Mouse (Mus musculus): ENCODE results near the gene Lingo2.
"Not testable (repeated sequence)": the region's sequence is repeated elsewhere in the genome, so short reads cannot be mapped to it uniquely, and the experiment has no call there.

The Lingo2 gene

DNA sequence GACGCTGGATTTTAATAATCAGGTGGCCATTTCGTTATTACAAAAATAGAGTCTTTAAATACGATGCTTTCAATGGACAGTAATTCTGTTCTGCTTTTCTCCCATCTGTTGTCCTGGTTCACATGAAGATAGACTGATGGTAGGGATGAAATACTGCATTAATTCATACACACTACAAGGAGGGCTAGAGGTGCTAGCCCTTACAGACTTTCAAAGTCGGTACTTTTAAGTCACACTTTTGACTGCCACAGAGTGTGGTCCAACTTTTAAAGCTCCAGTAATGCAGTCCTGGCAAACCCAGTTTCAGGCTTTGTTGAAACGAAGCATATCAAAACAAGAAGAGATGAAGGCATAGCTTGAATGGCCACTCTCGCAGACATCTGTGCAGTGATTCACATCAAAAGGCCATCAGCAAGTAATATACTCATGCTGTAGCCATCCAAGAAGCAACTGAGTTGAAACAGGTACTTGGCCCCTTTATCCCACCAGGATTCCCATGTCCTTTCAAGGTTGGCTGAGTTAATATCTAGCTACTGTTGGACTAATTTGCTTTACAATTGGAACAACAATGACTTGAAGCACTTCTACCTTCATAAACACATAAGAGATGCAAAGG lies 872.5 kb downstream of the Lingo2 start:
- no peak for DNase-seq

DNA sequence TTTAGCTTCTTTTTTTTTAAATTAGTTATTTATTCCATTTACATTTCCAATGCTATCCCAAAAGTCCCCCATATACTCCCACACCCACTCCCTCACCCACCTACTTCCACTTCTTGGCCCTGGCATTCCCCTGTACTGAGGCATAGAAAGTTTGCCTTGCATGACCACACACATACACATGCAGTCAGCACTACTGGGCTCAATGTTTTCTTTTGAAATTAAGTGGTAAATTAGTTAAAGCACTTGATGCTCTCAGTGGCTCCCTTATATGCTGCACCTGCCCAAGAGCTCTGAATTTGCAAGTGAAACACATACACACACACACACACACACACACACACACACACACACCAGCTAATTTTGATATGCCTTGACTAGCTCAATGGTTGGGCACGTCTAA lies 886.8 kb downstream of the Lingo2 start:
- DNase-seq, result not testable (repeated sequence)

DNA sequence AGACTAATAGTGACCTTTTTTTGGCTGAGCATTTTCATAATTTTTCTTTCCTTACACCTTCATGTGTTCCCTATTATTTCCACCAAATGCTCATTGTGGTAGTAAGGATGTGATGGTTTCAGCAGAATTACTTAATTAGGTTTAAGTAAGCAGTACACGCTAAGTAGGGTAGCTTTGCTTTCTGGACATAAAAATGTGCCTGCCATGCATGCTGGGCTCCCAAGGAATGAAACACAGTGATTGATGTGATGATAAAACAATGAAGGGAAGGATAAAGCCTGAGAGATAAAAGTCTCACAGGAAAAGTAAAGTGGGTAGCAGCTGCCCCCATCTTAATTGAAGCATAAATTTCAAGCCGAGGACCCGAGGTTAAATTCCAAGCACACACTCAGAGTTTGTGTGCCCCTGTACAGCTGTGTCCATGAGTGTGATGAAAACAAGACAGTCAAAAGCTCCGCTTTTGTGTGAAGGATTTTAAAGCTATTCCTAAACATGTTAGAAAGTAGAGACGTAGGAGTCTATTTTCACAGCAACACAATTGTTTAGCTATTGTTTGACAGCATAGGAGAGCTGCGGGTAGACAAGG lies 898.7 kb downstream of the Lingo2 start:
- DNase-seq, result no peak

DNA sequence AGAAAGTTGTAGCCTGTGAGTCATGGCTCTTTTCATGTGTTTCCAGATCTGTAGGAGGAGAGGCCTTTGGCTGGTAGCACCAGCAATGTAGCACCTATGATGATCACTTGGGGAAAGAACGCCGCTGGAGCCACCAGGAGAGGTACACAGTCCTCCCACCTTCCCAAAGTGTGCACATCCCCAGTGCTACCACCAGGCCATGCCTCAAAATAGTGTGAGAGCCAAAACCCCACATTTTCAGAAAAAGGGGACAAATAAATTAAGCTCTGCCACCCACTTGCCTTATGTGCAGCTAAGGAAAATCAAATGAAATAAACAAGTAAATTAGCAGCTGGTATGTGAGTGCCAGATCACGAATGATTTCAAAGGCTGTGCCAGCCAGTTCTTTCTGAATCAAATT lies 911.2 kb downstream of the Lingo2 start:
- no peak for DNase-seq

DNA sequence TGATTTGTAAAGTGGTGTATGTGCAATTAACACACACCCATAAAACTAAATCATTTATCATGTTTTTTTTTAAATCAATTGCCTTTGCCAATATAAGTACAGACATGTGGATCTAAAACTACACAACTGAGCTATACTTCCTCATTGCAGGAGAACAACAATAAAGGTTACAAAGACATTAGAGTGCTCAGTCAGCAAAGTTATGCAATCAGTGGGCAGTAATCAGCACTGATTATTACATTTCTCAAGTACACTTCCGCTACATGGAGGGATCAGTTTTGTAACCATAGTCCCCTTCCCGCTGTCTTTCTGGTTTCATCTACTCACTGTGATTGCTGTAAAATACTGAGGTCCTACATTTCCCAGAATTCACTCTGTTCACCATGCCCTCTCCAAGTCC lies 912.8 kb downstream of the Lingo2 start:
- DNase-seq, result no peak

DNA sequence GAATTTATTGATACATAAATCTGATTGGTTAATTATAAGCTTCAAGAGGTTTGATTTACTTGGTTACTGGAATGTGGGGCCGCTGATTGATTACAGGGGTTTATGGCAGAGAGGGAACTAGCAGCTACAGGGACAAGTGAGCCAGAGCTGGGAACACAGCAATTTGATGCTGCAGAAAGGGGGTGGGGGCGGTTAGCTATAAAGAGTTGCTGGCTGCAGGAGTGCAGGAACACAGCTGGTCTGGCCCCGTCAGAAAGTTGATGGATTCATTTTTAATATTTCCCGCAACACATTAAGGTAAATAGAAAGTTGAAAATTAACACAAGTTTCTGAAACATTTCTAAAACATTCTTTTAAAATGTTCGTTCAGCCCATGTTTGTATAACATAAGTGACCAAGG lies 919.5 kb downstream of the Lingo2 start:
- no peak for DNase-seq

DNA sequence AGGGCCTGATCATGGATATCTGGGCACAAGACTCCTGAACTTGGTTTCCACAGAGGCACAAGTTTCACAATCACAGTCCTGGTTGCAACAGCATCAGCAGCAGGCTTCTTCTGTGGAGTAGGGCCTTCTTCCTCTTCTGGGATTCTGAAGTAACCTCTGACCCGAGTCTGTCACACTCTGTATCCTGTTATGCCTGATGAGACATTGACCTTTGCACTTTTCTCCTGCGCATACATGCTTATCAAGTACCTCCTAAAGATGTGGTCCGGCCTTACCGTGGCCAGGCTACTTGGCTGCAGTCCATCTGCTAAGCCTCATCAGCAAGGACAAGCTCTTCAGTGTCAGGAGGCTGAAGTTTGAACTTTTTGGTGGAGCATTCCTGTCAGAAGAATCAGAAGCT lies 937.4 kb downstream of the Lingo2 start:
- no peak for DNase-seq

DNA sequence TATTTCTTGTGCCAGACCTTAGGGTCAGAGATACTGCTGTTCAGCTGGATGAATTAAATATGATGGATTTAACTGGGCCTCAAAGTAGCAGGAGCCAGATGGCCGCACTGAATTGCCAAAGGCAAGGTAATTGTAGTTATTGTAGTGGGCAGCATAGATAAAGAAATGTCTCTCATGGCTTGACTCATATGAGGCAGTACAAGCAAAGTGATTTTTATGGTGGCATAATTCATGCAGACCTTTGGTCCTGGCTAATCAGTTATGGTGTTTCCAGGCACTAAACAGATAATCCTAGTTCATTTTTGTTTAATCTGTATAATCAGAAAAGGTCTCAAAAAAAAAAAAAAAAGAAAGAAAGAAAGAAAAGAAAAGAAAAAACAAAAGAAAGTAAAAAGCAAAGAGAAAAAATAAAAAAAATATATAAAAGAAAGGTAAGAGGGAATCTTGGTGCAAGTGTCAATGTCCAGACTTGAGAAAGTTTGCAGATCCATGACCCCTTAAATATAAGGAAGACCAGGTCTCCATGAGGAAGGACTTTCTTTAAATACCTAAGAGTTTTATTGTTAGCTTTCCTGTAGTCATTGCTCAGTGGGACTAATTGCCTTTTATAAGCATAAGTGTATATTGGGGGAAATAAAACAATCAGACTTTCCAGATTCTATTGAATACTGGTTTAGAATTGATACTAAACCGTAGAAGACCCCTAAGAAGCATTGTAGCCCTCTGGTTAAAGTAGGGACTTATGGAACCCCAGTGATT lies 959.4 kb downstream of the Lingo2 start:
- no peak for DNase-seq

DNA sequence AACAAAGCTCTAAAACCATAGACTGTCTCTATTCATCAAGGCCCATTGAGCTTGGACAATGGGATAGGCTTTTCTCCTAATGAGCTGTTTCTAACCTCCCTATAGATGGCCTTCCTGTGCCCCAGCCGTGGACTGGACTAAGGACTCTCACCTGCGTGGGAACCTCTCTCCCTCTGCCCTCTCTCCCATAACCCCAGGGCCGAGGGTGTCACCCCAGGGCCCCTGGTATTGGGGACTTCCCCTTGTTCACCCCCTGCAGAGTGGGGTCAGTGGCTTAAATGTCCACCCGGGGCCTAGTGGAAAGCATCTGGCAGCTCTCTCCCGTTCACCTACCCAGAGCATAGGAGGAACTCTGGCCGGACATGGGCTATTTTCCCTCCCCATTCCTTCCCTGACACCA lies 965.5 kb downstream of the Lingo2 start:
- no peak for DNase-seq

DNA sequence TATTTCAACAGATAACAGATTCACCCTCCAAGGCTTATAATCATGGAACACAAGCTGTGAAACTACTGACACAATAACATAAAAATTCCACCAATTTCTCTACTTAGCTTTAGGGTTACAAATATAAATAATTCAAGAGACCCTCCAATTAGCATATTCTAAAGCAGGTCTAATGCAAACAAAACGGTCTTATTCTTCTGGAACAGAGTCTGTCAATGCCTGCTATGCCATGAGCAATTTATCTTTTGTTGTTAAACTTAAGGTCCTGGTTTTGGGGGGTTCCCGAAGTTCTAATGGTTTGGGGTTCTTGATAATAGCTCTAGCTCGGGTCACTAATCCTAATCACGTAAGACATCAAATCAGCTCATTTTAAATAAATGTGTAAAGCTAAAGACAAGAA lies 988.0 kb downstream of the Lingo2 start:
- no peak for DNase-seq

DNA sequence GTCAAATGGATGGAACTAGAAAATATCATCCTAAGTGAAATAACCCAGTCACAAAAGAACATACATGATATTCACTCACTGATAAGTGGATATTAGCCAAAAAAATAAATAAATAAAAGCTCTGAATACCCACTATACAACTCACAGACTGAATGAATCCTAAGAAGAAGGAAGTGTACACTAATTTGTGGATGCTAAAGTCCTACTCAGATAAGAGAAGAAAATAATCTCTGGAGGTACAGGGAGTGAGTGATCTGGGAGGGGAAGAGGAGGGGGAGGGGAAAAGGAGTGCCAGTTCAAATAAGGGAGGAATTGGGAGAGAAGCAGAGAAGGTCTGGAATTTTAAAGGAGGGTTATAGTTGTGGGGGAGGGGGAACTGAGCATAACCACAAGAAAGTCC lies 999.7 kb downstream of the Lingo2 start:
- DNase-seq, result no peak

DNA sequence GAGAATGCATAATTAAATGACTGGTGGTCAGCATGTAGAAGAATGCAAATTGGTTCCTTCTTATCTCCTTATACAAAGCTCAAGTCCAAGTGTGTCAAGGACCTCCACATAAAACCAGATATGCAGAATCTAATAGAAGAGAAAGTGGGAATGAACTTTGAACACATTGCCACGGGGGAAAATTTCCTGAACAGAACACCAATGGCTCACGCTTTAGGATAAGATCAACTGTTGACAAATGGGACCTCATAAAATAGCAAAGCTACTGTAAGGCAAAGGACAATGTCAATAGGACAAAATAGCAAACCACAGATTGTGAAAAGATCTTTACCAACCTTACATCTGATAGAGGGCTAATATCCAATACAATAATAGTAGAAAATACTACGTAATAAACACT lies 1000.3 kb downstream of the Lingo2 start:
- DNase-seq, result no peak

DNA sequence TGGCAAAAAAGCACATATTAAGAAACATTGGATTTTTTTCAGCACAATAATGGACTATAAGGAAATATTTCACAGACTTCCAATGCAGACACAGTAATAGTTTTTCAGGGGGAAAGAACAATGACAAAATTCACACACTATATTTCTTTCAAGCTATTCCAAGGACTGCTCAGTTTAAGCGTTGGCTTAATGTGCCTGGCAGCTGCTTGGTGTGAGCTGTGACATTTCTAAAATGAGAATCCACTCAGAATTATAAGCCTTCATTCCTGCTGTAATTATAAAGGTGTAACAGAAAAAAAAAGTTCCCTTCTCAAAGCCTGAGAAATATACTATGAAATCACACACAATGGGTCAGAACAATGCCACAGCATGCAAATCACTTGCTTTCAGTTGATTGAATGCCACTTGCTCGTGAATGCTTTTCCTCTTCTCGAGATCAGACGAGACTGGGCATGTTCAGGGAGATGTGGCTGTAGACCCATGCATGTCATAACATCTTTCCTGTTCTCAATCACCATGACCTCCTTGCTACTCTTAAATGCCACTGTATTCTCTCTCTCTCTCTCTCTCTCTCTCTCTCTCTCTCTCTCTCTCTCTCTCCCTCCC lies 1017.4 kb downstream of the Lingo2 start:
- DNase-seq, result no peak

DNA sequence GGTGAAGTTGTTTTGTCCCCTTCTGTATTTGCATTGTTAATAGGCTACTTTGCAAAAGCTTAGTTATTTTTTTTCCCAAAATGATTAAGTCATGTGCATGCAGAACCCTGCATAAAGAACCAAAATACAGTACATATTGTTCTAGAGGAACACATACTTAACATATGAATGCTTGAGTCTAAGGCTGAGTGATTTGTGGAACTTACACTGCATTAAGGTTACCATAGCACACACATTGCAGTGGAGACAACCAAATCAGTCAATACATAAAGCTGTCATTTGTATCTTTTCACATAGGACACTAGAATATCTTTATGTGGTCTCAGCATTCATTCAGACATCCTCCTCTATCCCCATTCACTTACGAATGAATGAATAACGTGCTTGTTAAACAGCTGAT lies 1023.8 kb downstream of the Lingo2 start:
- DNase-seq, result no peak

DNA sequence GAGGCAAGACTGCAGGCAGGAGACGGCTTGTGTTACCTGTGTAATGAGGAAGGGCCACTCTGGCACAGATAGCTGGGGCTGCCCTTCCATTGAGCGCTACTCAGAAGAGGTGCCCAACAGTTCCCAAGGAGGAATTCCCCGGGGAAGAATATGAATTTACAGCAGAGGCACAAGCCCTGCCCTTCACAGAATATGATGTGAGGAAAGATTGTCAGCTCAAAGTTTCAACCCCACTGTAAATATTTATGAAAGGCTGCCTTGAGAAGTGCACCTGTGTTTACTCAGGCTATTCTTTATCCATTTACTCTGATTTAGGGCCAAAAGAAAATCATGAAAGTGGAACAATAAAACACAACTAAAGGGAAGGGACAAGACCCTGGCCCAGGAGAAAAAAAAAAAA lies 1034.1 kb downstream of the Lingo2 start:
- DNase-seq, result no peak

DNA sequence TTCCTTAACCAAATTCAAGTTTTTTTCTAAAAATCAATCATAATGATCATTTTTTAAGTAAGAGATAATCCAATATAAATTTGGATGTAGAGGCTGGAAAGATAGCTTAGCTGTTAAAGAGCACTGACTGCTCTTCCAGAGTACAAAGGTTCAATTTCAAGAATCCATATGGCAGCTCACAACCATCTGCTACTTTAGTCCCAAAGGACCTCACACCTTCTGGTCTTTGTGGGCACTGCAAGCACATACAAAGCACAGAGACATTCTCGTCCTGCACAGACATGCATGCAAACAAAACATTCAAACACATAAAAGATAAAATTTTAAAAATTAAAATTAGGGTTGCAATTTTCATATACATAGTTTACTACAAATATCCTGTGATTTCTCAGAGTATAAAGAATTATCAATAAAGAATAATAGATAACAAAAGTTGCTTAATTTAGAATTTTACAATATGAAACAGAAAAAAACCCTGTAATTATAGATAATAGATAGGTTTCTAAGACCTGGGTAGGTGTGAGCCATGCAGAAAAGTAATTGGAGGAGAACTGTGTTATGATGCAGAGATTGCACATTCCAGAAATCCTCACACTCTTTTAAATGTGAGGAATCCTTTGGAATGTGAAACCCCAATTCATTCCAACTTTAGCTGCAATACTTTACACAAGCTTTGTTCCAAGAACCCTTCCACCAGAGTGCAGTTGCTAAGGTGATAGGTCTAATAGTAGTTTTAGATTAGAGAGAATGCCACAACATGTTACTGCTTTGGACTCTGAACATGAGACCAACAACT lies 1053.6 kb downstream of the Lingo2 start:
- DNase-seq, result no peak

DNA sequence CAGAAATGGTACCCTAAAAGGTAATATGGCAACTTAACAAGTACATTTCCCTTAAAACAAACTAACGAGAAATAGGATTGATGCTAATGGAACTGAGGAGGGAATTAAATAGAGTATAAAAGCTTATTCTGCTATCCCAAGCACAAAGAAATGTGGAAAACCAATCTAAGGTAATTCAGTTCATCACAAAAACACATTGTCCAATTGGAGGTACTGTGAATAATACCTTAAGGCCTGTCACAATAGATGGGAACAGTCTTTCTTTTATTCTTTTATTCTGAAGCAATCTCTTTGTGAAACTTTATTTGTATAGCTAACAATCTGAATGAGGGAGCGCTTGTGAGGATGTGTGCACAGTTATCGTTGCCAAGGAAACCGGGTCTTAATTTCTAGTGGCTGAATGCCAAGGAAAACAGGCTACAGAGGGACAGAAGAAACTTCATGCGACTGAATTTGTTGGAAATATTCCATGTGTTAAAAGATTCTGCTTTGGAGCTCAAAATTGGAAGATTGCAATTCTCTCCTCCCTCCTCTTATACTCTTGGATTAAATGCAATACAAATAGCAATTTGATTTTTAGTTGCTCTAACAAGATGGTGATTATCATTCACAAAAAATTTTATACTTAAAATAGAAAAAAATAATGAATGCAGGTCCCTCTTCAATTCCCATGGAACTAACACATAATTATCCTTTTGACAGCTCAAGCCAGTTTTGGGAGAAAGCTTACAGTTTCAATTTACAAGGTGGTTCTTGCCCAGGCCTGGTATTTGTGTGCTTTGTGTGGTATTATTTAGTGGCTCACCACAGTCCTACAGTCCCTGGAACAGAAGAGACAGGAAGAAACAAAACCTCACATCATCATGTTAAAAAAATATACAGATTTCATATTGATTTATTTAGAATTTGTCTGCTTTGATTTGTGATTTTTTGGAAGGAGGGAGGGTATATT lies 1065.7 kb downstream of the Lingo2 start:
- DNase-seq, result no peak

DNA sequence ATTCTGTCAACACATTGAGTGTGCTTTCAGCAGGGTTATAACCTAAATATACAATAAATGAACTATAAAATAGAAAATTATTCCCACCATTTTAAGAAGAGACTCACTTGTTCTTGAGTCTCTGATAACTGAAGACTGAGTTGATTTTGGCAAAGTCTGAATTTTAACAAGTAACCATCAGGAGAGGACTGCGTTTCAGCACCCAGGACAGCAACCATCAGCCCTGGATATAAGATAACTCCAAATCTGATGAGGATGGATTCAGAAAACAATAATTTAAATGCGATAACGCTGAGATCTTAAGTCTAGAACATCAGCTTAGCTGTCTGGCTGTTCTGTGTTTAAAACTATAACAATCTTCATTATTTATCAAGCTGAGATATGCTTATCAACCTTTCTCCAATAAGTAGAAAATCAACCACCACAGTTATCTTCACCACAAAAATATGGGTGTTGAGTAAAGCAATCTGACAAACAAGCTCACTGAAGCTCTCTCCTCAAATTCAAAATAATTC lies 1066.5 kb downstream of the Lingo2 start:
- peak; percentile 1 for DNase-seq

DNA sequence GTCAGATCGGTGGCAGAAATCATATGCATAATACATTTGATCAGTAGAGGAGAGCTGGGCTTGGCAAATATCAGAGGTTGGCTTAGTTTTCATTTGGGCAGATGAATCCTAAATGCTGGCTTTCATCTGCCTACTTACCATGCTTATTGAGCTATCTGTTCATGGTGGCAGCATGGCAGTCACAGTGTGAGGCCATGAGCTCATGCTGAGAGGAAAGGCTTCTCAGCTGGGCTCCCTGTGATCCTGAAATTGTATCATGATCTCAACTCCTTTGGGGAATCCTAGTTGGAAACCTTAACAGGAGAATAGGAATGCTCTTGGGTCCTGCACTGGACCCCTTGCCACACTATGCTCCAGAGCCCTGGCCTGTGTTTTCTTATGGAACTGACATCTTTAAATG lies 1105.0 kb downstream of the Lingo2 start:
- no peak for DNase-seq

DNA sequence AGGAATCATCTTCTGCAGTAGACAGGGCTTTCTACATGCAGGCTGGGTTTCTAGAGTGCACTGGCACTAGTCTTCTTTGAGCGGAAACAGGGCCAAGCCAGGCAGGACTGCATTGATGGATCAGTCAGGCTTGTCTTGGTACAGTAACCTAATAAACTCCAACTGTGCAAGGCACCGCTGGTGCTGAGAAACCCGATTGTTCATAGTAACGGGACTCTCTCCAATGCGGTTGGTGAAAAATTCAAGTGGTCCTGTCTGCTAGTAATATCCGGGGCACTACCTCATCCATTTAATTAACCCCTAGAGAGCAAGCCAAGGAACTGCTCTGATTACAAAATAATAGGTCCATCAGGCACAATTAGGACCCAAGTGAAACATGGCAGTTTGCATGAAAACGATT lies 1106.4 kb downstream of the Lingo2 start:
- no peak for DNase-seq

DNA sequence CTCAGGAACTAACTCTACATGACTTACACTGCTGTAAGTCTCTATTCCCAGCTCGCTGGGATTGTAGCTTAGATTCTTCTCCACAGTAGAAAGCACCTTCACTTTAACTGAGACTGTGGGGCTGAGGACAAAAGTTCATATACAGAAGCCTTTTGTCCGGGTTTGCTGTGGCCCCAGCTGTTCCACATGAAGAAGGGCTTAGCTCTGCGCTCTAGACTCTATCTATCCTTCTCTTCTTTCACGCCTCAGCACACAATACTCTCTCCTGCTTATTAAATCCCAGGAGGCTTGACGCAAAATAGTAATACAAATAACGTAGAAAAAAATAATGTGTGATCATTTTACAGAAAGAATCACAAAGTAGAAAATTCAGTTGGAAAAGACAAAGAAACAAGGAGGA lies 1107.0 kb downstream of the Lingo2 start:
- DNase-seq, result no peak

DNA sequence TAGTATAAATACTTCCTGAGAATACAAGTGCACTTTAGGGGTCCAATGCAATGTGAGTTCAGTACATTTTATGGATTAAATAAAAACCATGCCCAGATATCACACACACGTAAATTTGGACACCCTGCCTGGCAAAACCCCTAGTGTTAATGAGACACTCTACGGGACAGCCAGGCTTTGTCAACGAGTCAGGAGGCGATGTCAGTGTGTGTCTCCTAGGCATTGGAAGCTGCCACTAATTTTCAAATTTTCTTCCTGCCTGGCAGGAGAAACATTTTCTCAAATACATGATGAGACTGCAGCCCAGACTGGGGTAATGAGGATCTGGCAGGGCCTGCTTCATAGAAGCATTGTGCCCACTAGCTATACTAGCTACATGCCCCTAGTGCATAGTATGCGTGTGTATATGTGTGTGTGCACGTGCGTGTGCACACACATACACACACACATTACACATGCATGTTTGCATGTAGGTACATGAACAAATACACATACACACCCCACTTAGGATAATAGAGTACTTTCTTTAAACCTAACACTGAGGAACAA lies 1128.2 kb downstream of the Lingo2 start:
- DNase-seq, result no peak
